Mouse (Mus musculus) limb, embryonic 13.5 days (tissue): ENCODE measurements around the gene Tmcc2. TPM values are rescaled to one million over a fixed set of nuclear protein-coding genes. Genes with fewer than 3 reads are reported as not detected.

Experiments
- polyA plus RNA-seq: library from polyadenylated mRNA; unstranded; fragments of >200 nt; fragmentation: Nextera tagmentation; extraction: Ambion mirVana; gene quantifications from 2 replicates; pipeline ENCODE4 v1.2.1, GENCODE M21; 2015

Gene Tmcc2
- polyA plus RNA-seq, 1 experiment from 2014 or later: 12.0 TPM

Other genes with a start within 250 kb of the Tmcc2 start
- 0.69 and 1.1 TPM in 2 replicates for gene Lemd1, start 199.8 kb downstream of the Tmcc2 start, polyA plus RNA-seq
- 0.19 and 0.43 TPM in 2 replicates for gene AC124108.1, start 199.8 kb downstream of the Tmcc2 start, polyA plus RNA-seq
- not detected in 2 replicates for gene Gm10188, start 161.5 kb downstream of the Tmcc2 start, polyA plus RNA-seq
- 0.09 and 0.11 TPM in 2 replicates for gene Klhdc8a, start 92.7 kb downstream of the Tmcc2 start, polyA plus RNA-seq
- gene Nuak2, start 75.2 kb downstream of the Tmcc2 start, polyA plus RNA-seq: 1.2 and 1.4 TPM in 2 replicates
- gene Dstyk, start 26.3 kb upstream of the Tmcc2 start, polyA plus RNA-seq: 15.8 and 18.0 TPM in 2 replicates
- gene Rbbp5, start 86.1 kb upstream of the Tmcc2 start, polyA plus RNA-seq: 51.1 and 55.2 TPM in 2 replicates
- 1.7 and 2.0 TPM in 2 replicates for gene Tmem81, start 114.9 kb upstream of the Tmcc2 start, polyA plus RNA-seq
- 0.94 and 0.95 TPM in 2 replicates for gene Cntn2, start 152.0 kb upstream of the Tmcc2 start, polyA plus RNA-seq